Mouse (Mus musculus) spleen, adult 2 months (tissue): ENCODE measurements around the gene Sh2d2a. TPM values are rescaled to one million over a fixed set of nuclear protein-coding genes. Genes with fewer than 3 reads are reported as not detected.
"Not testable (repeated sequence)": the region's sequence is repeated elsewhere in the genome, so short reads cannot be mapped to it uniquely, and the experiment has no call there.

Experiments
- DNase-seq, 2 experiments: peaks; one replicate each; pipeline versions ENCODE4 v3.0.0 to v3.0.0-alpha.2; 2012 to 2021; ENCODE audit warnings: low spot score in 2 of 2, low read depth in 1 of 2
- H3K27ac ChIP-seq: fragments of 200-500 bp; 2 replicates; pipeline ENCODE4 v1.5.1; 2012; ENCODE audit warnings: low read length, inconsistent platforms; ENCODE audit not compliant: insufficient read depth
- H3K27me3 ChIP-seq: fragments of 200-500 bp; 2 replicates; pipeline ENCODE4 v1.6.1; 2012; ENCODE audit warnings: mild to moderate bottlenecking, moderate library complexity, low read length, inconsistent platforms; ENCODE audit not compliant: control insufficient read depth, insufficient read depth
- H3K36me3 ChIP-seq: fragments of 200-500 bp; 2 replicates; pipeline ENCODE4 v1.6.1; 2012; ENCODE audit warnings: mild to moderate bottlenecking, low read length, inconsistent platforms; ENCODE audit not compliant: control insufficient read depth, insufficient read depth
- H3K4me1 ChIP-seq: fragments of 200-500 bp; 2 replicates; pipeline ENCODE4 v1.6.1; 2011; ENCODE audit warnings: inconsistent platforms; ENCODE audit not compliant: control insufficient read depth, insufficient read depth, insufficient read length
- H3K4me3 ChIP-seq: fragments of 200-500 bp; 2 replicates; pipeline ENCODE4 v1.5.1; 2011; ENCODE audit warnings: mild to moderate bottlenecking, inconsistent platforms; ENCODE audit not compliant: insufficient read depth, insufficient read length; ENCODE audit errors: extremely low read depth
- CTCF ChIP-seq: fragments of 200-500 bp; IDR thresholded peaks from 2 replicates; pipeline ENCODE4 v1.5.1; 2011; ENCODE audit warnings: mild to moderate bottlenecking, inconsistent platforms; ENCODE audit not compliant: insufficient read depth, insufficient read length, insufficient replicate concordance; ENCODE audit errors: extremely low read depth
- POLR2A ChIP-seq: fragments of 200-500 bp; IDR thresholded peaks from 2 replicates; pipeline ENCODE4 v1.6.1; 2011; ENCODE audit warnings: low read depth, low read length, inconsistent platforms
- WGBS: fragments of 180-500 bp; shearing (Covaris S2); methylation state at CpG from one replicate; pipeline ENCODE4 v1.1.7; 2018; 5-methylcytosine and 5-hydroxymethylcytosine counted together
- polyA plus RNA-seq: library from polyadenylated mRNA; depleted of rRNA; stranded (reverse); fragments of >200 nt; gene quantifications from 2 replicates; pipeline ENCODE4 v1.2.3, GENCODE M21; 2012

Sh2d2a gene
- polyA plus RNA-seq, 1 experiment = 27.4 TPM

GRCm38 (mm10) chr3:87884291-87884690 lies 37.7 kb downstream of the Sh2d2a start:
- H3K27ac ChIP-seq = no peak overlapping the region; the same call in 1 of the 2 replicates
- no peak for DNase-seq
- peaks cover 13% of the 10 kb centered on the region for H3K4me1 ChIP-seq
- H3K36me3 ChIP-seq = no peaks in the 10 kb centered on the region
- 1% methylated on average over 3 of the region's 3 CpGs for WGBS
- H3K4me3 ChIP-seq = peak overlapping the region; percentile 80
- no peaks in the 10 kb centered on the region for H3K27me3 ChIP-seq
- TF ChIP-seq CTCF (no peak), POLR2A (no peak)

DNA sequence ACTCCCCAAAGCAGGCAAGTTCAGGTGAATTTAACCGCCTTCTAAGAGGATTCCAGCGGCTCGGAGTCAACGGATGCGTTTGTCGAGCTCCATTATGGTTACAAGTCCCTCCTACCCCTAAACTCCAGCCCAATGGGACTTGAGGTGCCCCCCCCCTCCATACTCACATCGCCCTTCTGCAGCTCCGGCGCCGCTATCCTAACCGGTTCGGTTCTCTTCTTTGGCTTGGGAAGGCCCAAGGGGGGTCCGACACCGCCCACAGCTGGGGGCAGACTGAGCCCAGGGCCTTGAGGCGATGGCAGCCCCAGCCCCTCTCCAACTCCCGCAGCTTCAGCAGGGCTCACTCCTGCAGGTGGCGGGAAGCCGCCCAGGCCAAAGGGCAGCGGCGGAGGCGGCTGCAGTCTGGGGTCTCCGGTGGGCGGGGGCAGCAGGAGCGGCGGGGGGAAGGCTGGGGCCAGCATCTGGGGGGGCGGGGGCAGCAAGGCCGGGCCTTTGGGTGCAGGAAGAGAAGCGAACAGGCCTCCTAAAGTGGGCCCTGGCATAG lies 38.2 kb downstream of the Sh2d2a start:
- peak in 1 of 2 experiments; percentile 31 for DNase-seq
- Histone ChIP-seq H3K36me3 (no peaks in the 10 kb centered on the region), H3K4me3 (peak overlapping the region; percentile 80), H3K27ac (peak overlapping the region; percentile 86), H3K27me3 (no peaks in the 10 kb centered on the region), H3K4me1 (peaks cover 13% of the 10 kb centered on the region)
- WGBS = under 1% methylated on average over 28 of the region's 28 CpGs
- no peak for TF ChIP-seq POLR2A
- no peak for TF ChIP-seq CTCF

DNA sequence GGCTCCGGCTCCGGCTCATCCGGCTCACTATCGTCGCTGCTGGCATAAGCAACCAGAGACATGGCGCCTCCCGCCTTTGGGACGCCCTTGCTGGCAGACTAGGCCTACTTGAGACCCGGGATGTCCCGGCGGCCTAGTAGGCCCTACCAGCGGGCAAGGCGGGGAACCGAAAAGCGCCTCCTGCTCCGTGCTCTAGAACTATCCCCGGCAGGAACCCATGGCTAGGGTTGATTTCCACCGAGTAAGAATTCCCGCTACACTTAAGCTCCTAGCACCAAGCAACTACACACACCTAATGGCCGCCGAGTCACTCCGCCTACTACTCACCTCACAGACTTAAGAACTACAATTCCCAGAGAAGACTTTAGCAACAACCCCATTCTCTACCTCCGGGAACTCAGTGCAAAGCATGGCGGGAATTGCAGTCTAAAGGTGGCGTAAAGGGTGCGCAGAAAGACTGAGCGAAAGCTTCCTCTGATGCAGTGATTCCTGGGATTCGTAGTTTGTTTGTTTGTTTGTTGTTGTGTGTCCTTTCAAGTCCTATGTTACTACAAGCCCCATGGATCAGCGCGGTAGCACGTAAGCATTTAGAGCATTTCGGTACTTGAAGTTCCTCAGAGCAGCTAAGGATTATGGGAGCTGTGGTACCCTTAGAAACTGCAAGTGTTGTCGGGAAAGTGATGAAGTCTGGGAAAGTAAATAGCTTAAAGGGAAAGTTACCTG lies 38.9 kb downstream of the Sh2d2a start, which contains the start of gene Prcc:
Gene Prcc, minus strand, starts transcription at position 328 of the 723 bp plus-strand sequence.
- peaks cover 13% of the 10 kb centered on the region for H3K4me1 ChIP-seq
- H3K4me3 ChIP-seq = peak within 1 kb of the TSS; percentile 80
- peak within 1 kb of the TSS; percentile 86 for H3K27ac ChIP-seq
- under 1% methylated on average over 33 of the region's 33 CpGs for WGBS
- H3K27me3 ChIP-seq = no peaks in the 10 kb centered on the region
- DNase-seq = peak; percentile 88 to 100
- H3K36me3 ChIP-seq = no peaks in the 10 kb centered on the region
- TF ChIP-seq POLR2A = peak; percentile 19; the same call in 1 of the 2 replicates
- no peak for TF ChIP-seq CTCF

- peaks cover 13% of the 10 kb centered on the region for H3K4me1 ChIP-seq
- H3K36me3 ChIP-seq = no peaks in the 10 kb centered on the region
- TF ChIP-seq CTCF (no peak), POLR2A (no peak)
- DNase-seq = peak in 1 of 2 experiments; percentile 39
- 10% methylated on average over 10 of the region's 10 CpGs for WGBS
- no peak overlapping the region for H3K27ac ChIP-seq
- H3K4me3 ChIP-seq = peak overlapping the region; percentile 55
- no peaks in the 10 kb centered on the region for H3K27me3 ChIP-seq
These were observed 39.4 kb downstream of the Sh2d2a start for GRCm38 (mm10) chr3:87886004-87886365.

DNA sequence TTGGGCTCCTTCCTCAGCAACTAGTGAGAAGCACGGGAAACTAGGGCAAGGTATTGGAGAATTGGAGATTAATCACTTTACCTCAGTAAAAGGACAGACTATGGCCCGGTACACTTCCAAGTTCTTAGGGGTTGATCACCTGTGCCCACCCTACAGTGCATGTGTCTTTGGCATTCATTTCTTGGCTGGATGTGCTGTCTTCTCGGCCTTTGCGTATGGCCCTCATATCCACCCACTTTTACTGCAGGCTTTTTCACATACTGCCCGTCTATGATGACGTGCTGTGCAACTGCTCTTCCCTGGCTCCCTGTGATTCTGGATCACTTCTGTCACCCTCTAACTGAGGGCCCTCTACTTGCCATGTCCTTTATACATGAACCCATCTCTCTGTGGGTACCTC lies 39.9 kb downstream of the Sh2d2a start:
- peaks cover 13% of the 10 kb centered on the region for H3K4me1 ChIP-seq
- no peaks in the 10 kb centered on the region for H3K36me3 ChIP-seq
- no peaks in the 10 kb centered on the region for H3K27me3 ChIP-seq
- H3K27ac ChIP-seq = no peak overlapping the region
- DNase-seq = no peak
- 87% methylated on average over 6 of the region's 6 CpGs for WGBS
- no peak overlapping the region for H3K4me3 ChIP-seq
- TF ChIP-seq POLR2A (no peak), CTCF (no peak)

- WGBS = 83% methylated on average over 4 of the region's 4 CpGs
- peaks cover 13% of the 10 kb centered on the region for H3K4me1 ChIP-seq
- not testable (repeated sequence) for H3K27me3 ChIP-seq, H3K36me3 ChIP-seq, H3K27ac ChIP-seq, H3K4me3 ChIP-seq, DNase-seq
These were observed 40.8 kb downstream of the Sh2d2a start for GRCm38 (mm10) chr3:87887400-87887799.

DNA sequence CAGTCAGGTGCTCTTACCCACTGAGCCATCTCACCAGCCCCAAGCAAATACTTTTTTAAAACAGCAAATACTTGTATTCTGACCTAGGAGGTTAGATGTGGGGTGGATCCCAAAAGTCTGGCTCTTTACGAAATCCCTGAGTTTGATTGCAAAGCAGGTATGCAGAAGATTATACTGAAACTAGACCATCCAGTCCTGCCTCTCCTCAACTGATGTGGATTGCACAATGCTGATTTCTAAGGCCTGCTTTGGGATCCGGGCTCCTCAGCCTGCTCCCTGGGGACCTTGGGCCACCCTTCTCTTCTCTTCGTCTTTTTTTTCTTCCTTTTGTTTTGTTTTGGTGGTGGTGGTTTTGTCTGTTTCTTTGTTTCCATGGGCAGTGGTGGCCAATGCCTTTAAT lies 44.9 kb downstream of the Sh2d2a start:
- H3K4me1 ChIP-seq = no peaks in the 10 kb centered on the region
- no peaks in the 10 kb centered on the region for H3K36me3 ChIP-seq
- no peak overlapping the region for H3K4me3 ChIP-seq
- TF ChIP-seq CTCF = no peak
- no peak for TF ChIP-seq POLR2A
- whole genome bisulfite sequencing = 83% methylated on average over 3 of the region's 3 CpGs
- DNase-seq = no peak
- H3K27ac ChIP-seq = no peak overlapping the region
- no peaks in the 10 kb centered on the region for H3K27me3 ChIP-seq
